Mouse (Mus musculus) lung, adult 2 months (tissue): ENCODE data around the gene Casq2.

Source experiments
- CTCF ChIP-seq: fragments of 200-500 bp; IDR thresholded peaks from 2 replicates; pipeline ENCODE4 v1.5.1; 2011; ENCODE audit warnings: mild to moderate bottlenecking, low read length, control low read depth; ENCODE audit not compliant: insufficient read depth
- POLR2A ChIP-seq: fragments of 200-500 bp; IDR thresholded peaks from 2 replicates; pipeline ENCODE4 v1.6.1; 2011; ENCODE audit warnings: low read depth, mild to moderate bottlenecking, control low read depth, low read length, borderline replicate concordance; ENCODE audit errors: extremely low read depth

DNA sequence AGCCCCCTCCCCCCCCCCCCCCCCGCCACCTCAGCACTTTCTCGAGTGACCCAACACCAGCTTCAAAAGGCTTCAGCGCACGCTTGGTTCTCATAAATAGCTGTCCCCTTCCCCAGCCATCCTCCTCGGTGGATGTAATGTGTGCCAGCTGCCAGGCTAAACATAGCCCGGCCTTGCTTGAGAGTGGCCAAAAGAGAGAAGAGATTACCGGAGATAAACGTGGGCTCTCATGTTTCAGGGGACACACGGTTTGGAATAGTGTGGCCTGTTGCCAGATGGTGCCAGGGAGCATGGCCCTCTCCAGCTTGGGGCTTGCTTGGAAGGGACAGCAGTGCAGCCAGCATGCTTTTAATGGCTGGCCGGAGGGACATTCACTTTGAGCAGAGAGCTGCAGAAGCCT, 13.0 kb downstream of the Casq2 start:
- TF ChIP-seq CTCF = no peak
- no peak for TF ChIP-seq POLR2A
